Mouse (Mus musculus): ENCODE results near the gene Galnt6. TPM values are rescaled to one million over a fixed set of nuclear protein-coding genes. Genes with fewer than 3 reads are reported as not detected.
"Not testable (repeated sequence)": the region's sequence is repeated elsewhere in the genome, so short reads cannot be mapped to it uniquely, and the experiment has no call there.

The Galnt6 gene
- total RNA-seq (2021): 1 to 10 TPM; 5.7 to 6.5 TPM

GRCm38 (mm10) chr15:100729281-100729985 is at the start of gene Galnt6:
TSS of gene Galnt6 (minus strand) at chr15:100729376.
- no peak for DNase-seq (ENCODE audit: extremely low spot score in 1 of 2, low spot score in 1 of 2)

GRCm38 (mm10) chr15:100777020-100778016 is 48.1 kb upstream of the Galnt6 start:
- no peak for DNase-seq (ENCODE audit: extremely low spot score in 1 of 2, low spot score in 1 of 2)

- DNase-seq (ENCODE audit: extremely low spot score in 1 of 2, low spot score in 1 of 2): no peak
Observed at GRCm38 (mm10) chr15:100776424-100776823, 47.2 kb upstream of the Galnt6 start.

- DNase-seq (ENCODE audit: extremely low spot score in 1 of 2, low spot score in 1 of 2): no peak
Observed at GRCm38 (mm10) chr15:100775189-100776166, 46.3 kb upstream of the Galnt6 start.

GRCm38 (mm10) chr15:100773859-100774258 is 44.7 kb upstream of the Galnt6 start:
- DNase-seq (ENCODE audit: extremely low spot score in 1 of 2, low spot score in 1 of 2): not testable (repeated sequence)

- no peak for DNase-seq (ENCODE audit: extremely low spot score in 1 of 2, low spot score in 1 of 2)
Observed at GRCm38 (mm10) chr15:100772685-100773084, 43.5 kb upstream of the Galnt6 start.

- no peak for DNase-seq (ENCODE audit: extremely low spot score in 1 of 2, low spot score in 1 of 2)
Observed at GRCm38 (mm10) chr15:100770338-100770737, 41.2 kb upstream of the Galnt6 start.

GRCm38 (mm10) chr15:100769023-100769422 is 39.8 kb upstream of the Galnt6 start:
- not testable (repeated sequence) for DNase-seq (ENCODE audit: extremely low spot score in 1 of 2, low spot score in 1 of 2)

- DNase-seq (ENCODE audit: extremely low spot score in 1 of 2, low spot score in 1 of 2): no peak
Observed at GRCm38 (mm10) chr15:100767851-100768250, 38.7 kb upstream of the Galnt6 start.

GRCm38 (mm10) chr15:100766826-100767225 is 37.6 kb upstream of the Galnt6 start:
- no peak for DNase-seq (ENCODE audit: extremely low spot score in 1 of 2, low spot score in 1 of 2)

GRCm38 (mm10) chr15:100764163-100764951 is 35.2 kb upstream of the Galnt6 start:
- DNase-seq (ENCODE audit: extremely low spot score in 1 of 2, low spot score in 1 of 2): no peak

- DNase-seq (ENCODE audit: extremely low spot score in 1 of 2, low spot score in 1 of 2): no peak
Observed at GRCm38 (mm10) chr15:100762649-100763048, 33.5 kb upstream of the Galnt6 start.

GRCm38 (mm10) chr15:100761419-100762185 is 32.4 kb upstream of the Galnt6 start, which contains the start of gene Slc4a8:
TSS of gene Slc4a8 (plus strand) at chr15:100761747.
- peak; percentile 82 to 91 for DNase-seq (ENCODE audit: extremely low spot score in 1 of 2, low spot score in 1 of 2)

GRCm38 (mm10) chr15:100761036-100761418 is 31.9 kb upstream of the Galnt6 start:
- DNase-seq (ENCODE audit: extremely low spot score in 1 of 2, low spot score in 1 of 2): no peak

- no peak for DNase-seq (ENCODE audit: extremely low spot score in 1 of 2, low spot score in 1 of 2)
Observed at GRCm38 (mm10) chr15:100759286-100759685, 30.1 kb upstream of the Galnt6 start.

- DNase-seq (ENCODE audit: extremely low spot score in 1 of 2, low spot score in 1 of 2): peak in 1 of 2 experiments; percentile 68
Observed at GRCm38 (mm10) chr15:100757527-100757978, 28.4 kb upstream of the Galnt6 start.

- DNase-seq (ENCODE audit: extremely low spot score in 1 of 2, low spot score in 1 of 2): no peak
Observed at GRCm38 (mm10) chr15:100755881-100756624, 26.9 kb upstream of the Galnt6 start.

GRCm38 (mm10) chr15:100755498-100755859 is 26.3 kb upstream of the Galnt6 start:
- no peak for DNase-seq (ENCODE audit: extremely low spot score in 1 of 2, low spot score in 1 of 2)
